Mouse (Mus musculus) stomach, postnatal 0 days (tissue): ENCODE measurements around the gene Tll2. TPM values are rescaled to one million over a fixed set of nuclear protein-coding genes. Genes with fewer than 3 reads are reported as not detected.

Source experiments
- ATAC-seq: fragments of 200-750 bp; cut with Nextera tagmentation; 2 replicates; pipeline ENCODE4 v1.8.0; 2017; ENCODE audit not compliant: low FRiP score, low TSS enrichment
- DNase-seq: peaks from one replicate; pipeline ENCODE4 v3.0.0-alpha.2; 2016; ENCODE audit warnings: low spot score
- H3K27ac ChIP-seq: fragments of 300-500 bp; sonication (generic); replicated peaks from 2 replicates; pipeline ENCODE4 v1.5.1; 2014; ENCODE audit warnings: mild to moderate bottlenecking, control low read depth
- H3K27me3 ChIP-seq: fragments of 300-500 bp; sonication (generic); 2 replicates; pipeline ENCODE4 v1.6.1; 2014; ENCODE audit warnings: low read length; ENCODE audit not compliant: control insufficient read depth, insufficient read depth
- H3K36me3 ChIP-seq: fragments of 300-500 bp; sonication (generic); 2 replicates; pipeline ENCODE4 v1.6.1; 2014; ENCODE audit warnings: low read length, mixed read lengths; ENCODE audit not compliant: control insufficient read depth, insufficient read depth
- H3K4me1 ChIP-seq: fragments of 300-500 bp; sonication (generic); replicated peaks from 2 replicates; pipeline ENCODE4 v1.6.1; 2014; ENCODE audit warnings: antibody characterized with exemption; ENCODE audit not compliant: control insufficient read depth, insufficient read depth
- H3K4me2 ChIP-seq: fragments of 300-500 bp; sonication (generic); replicated peaks from 2 replicates; pipeline ENCODE4 v1.6.1; 2014; ENCODE audit warnings: low read depth, mild to moderate bottlenecking, control low read depth, moderate library complexity
- H3K4me3 ChIP-seq: fragments of 300-500 bp; sonication (generic); 2 replicates; pipeline ENCODE4 v1.5.1; 2014; ENCODE audit warnings: low read depth, low read length, control low read depth
- H3K9ac ChIP-seq: fragments of 300-500 bp; sonication (generic); 2 replicates; pipeline ENCODE4 v1.6.1; 2014; ENCODE audit warnings: mild to moderate bottlenecking, low read length, control low read depth, mixed read lengths
- H3K9me3 ChIP-seq: fragments of 300-500 bp; sonication (generic); 2 replicates; pipeline ENCODE4 v1.6.1; 2016; ENCODE audit warnings: low read length; ENCODE audit not compliant: control insufficient read depth
- CTCF ChIP-seq: IDR thresholded peaks from 2 replicates; pipeline ENCODE4 v1.5.1; 2016; ENCODE audit warnings: antibody characterized with exemption, low read depth, mild to moderate bottlenecking, moderate library complexity
- EP300 ChIP-seq: optimal IDR thresholded peaks from 2 replicates; pipeline ENCODE3; 2016; ENCODE audit warnings: antibody characterized with exemption
- WGBS: fragments of 180-500 bp; shearing (Covaris S2); extraction: QIAGEN DNeasy Blood & Tissue Kit; methylation state at CpG from one replicate; pipeline ENCODE4 v1.1.7; 2014; 5-methylcytosine and 5-hydroxymethylcytosine counted together
- polyA plus RNA-seq: library from polyadenylated mRNA; unstranded; fragments of >200 nt; fragmentation: Nextera tagmentation; extraction: Ambion mirVana; gene quantifications from 2 replicates; pipeline ENCODE4 v1.2.1, GENCODE M21; 2015

The Tll2 gene
- polyA plus RNA-seq, 1 experiment from 2014 or later: 0.06 TPM

DNA sequence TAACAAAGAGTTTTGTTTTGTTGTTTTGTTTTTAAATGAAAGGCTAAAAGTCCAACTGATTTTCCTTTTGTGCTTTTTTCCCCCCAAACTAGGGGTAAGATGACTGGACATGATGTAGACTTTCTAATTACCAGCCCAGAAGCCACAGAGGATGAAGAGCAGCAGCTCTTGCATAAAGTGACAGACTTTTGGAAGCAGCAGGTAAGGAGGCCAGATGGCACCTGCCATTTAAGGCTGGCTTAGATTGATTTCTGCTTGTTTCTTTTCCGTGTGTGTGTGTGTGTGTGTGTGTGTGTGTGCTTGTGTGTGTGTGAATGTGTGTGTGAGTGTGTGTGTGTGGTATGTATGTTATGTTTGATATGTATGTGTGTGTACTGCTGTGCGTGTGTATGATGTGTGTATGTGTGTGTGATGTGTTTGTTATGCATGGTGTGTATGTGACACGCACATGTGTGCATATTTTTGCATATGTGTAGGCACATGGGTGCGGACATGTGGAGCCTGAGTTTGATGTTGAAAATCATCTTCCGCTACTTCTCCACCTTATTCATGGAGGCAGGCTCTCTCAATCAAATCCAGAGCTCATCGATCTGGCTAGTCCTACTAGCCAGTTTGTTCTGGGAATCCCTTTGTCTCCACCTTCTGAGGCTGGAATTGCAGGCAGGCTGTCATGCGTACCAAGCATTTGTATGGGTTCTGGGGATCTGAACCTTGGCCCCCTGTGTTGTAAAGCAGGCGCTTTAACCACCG is 159.0 kb downstream of the Tll2 start:
- Histone ChIP-seq H3K4me3 (no peak overlapping the region), H3K27me3 (no peaks in the 10 kb centered on the region), H3K9ac (no peak overlapping the region), H3K4me2 (no peak overlapping the region), H3K27ac (no peak overlapping the region), H3K4me1 (no peaks in the 10 kb centered on the region), H3K36me3 (no peaks in the 10 kb centered on the region), H3K9me3 (no peaks in the 10 kb centered on the region)
- DNase-seq (no peak), ATAC-seq (no peak)
- WGBS: 85% methylated on average over 9 of the region's 9 CpGs
- no peak for TF ChIP-seq CTCF
- no peak for TF ChIP-seq EP300

DNA sequence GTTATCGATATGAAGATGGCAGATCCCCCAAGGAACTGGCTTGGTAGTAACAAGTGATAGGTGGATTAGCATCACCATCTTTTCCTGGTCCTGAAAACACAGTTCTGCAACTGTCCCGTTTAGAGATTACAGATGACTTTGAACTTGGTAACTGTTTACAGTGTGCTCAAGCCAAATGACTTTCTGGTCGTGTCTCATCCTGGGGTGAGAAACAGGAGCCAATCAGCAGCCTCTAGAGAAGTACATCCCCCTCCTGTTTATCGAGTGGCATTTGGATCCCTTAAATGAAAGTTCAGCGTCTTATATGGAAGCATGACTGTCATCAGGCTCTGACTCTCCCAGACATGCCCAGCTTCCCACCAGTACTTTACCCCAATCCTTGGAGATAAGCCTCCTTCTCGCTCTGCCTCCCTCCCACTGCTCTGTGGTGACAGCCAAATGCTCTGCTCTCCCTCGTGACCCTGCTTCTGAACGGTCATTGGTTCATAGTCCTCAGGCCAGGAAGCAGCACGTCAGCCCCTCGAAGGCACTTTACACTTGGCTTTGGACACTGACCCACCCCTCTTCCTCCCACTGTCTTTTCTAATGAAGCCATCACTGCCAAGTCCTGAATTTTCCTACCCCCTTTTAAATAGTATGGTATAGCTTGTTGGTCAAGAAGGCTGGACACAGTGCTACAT is 161.4 kb downstream of the Tll2 start:
- Histone ChIP-seq H3K36me3 (no peaks in the 10 kb centered on the region), H3K27me3 (no peaks in the 10 kb centered on the region), H3K27ac (no peak overlapping the region), H3K9me3 (no peaks in the 10 kb centered on the region), H3K4me3 (no peak overlapping the region), H3K4me2 (no peak overlapping the region), H3K4me1 (no peaks in the 10 kb centered on the region), H3K9ac (no peak overlapping the region)
- 36% methylated on average over 10 of the region's 10 CpGs for WGBS
- DNase-seq (no peak), ATAC-seq (no peak)
- no peak for TF ChIP-seq CTCF
- TF ChIP-seq EP300: no peak

- no peak for ATAC-seq
- no peak for TF ChIP-seq CTCF
- no peak for TF ChIP-seq EP300
- no peak overlapping the region for H3K9ac ChIP-seq
These were observed 167.5 kb downstream of the Tll2 start for GRCm38 (mm10) chr19:41039110-41039509.

DNA sequence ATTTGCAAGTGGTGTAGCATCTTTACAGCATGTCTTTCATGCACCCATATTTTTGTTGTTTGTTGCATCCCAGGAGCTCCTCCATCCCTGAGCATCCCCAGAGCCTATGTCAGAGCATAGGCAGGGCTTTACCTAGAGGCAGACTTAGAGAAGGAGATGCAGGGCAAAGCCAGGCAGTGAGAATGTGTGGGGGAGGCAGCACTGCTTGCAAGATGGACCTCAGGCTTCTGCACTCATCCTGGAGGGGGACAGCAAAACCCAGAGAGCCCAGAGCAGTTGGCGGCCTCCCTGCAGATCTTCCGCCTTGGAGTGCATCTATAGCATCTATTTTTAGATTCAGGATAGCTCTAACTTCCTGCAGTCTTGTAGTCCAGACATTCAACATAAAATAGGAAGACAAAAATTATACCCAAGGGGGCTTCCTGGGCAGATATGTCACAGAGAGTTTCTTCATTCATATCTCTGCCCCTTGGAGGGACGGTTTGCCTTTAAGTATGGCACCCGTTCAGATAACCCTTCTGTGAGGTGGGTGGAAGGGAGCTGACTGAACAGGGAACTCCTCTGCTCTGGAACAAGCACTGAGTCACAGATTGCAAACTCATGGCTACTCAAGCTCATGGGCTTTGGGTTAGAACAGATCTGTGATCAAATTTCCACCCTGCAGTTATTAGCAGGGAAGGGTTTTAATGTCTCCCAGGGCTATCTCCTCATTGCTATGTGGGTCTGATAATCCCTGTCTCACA is 170.7 kb downstream of the Tll2 start:
- Histone ChIP-seq H3K27ac (no peak overlapping the region), H3K27me3 (no peaks in the 10 kb centered on the region), H3K36me3 (no peaks in the 10 kb centered on the region), H3K9me3 (no peaks in the 10 kb centered on the region), H3K4me2 (no peak overlapping the region), H3K9ac (no peak overlapping the region), H3K4me1 (no peaks in the 10 kb centered on the region), H3K4me3 (no peak overlapping the region)
- ATAC-seq (no peak), DNase-seq (no peak)
- WGBS: 63% methylated on average over 4 of the region's 4 CpGs
- TF ChIP-seq EP300 (no peak), CTCF (no peak)

More at GRCm38 (mm10) chr19:41039110-41039509, 167.5 kb downstream of the Tll2 start:
- Histone ChIP-seq H3K27me3 (no peaks in the 10 kb centered on the region), H3K4me3 (no peak overlapping the region), H3K36me3 (no peaks in the 10 kb centered on the region), H3K9me3 (no peaks in the 10 kb centered on the region), H3K4me1 (no peaks in the 10 kb centered on the region), H3K4me2 (no peak overlapping the region), H3K27ac (no peak overlapping the region)
- WGBS: 67% methylated on average over 7 of the region's 7 CpGs
- no peak for DNase-seq

Other genes starting within 250 kb of the Tll2 start
- gene Blnk, start 212.3 kb downstream of the Tll2 start, polyA plus RNA-seq: 8.7 and 9.9 TPM in 2 replicates
- gene Dntt, start 177.6 kb downstream of the Tll2 start, polyA plus RNA-seq: not detected in 2 replicates
- gene Opalin, start 129.7 kb downstream of the Tll2 start, polyA plus RNA-seq: not detected in 2 replicates
- gene Tm9sf3, start 57.2 kb upstream of the Tll2 start, polyA plus RNA-seq: 138 and 143 TPM in 2 replicates
- 1.6 and 1.9 TPM in 2 replicates for gene Pik3ap1, start 178.3 kb upstream of the Tll2 start, polyA plus RNA-seq